Mouse (Mus musculus): ENCODE data around the gene Coro6. TPM values are rescaled to one million over a fixed set of nuclear protein-coding genes. Genes with fewer than 3 reads are reported as not detected.
A peak's percentile ranks its signal among the peaks of the same experiment; 100 is the strongest.

The Coro6 gene
- polyA plus RNA-seq, 1 experiment, result 50.6 TPM

DNA sequence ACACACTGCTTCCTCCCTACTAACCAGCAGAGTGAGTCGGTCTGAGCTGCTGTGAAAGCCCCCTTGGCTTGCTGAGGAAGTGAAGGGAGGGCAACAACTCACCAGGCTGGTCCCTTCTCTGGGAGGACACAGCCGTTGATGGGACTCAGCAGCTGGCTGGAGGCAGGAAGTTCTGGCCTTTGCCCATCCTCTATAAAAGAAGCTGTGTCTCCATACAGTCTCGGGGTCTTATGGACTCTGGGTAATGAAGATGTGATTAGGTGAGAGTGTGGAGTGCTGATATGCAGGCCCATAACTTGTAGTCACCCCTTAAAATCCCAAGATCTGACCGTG is 32.1 kb downstream of the Coro6 start:
- Histone ChIP-seq H3K4me2 (ENCODE audit: low read depth) (peak overlapping the region; percentile 97), H3K4me3 (peak overlapping the region; percentile 57), H3K36me3 (ENCODE audit: control insufficient read depth, insufficient read depth) (no peaks in the 10 kb centered on the region), H3ac (ENCODE audit: control insufficient read depth, insufficient read length) (peak overlapping the region; percentile 82), H3K79me2 (ENCODE audit: control insufficient read depth, insufficient read depth) (peaks cover 55% of the 10 kb centered on the region), H3K27me3 (ENCODE audit: control insufficient read depth, insufficient read depth, insufficient read length) (no peaks in the 10 kb centered on the region)
- peak in 2 of 3 experiments; percentile 60 to 69 for TF ChIP-seq MYOD1 (IDR thresholded peaks at IDR 0.05; ENCODE audit: control insufficient read depth in 1 of 3, insufficient read length in 2 of 3, low read depth in 2 of 3)
- TF ChIP-seq REST (IDR thresholded peaks at IDR 0.05; ENCODE audit: insufficient read depth, insufficient read length), result no peak

DNA sequence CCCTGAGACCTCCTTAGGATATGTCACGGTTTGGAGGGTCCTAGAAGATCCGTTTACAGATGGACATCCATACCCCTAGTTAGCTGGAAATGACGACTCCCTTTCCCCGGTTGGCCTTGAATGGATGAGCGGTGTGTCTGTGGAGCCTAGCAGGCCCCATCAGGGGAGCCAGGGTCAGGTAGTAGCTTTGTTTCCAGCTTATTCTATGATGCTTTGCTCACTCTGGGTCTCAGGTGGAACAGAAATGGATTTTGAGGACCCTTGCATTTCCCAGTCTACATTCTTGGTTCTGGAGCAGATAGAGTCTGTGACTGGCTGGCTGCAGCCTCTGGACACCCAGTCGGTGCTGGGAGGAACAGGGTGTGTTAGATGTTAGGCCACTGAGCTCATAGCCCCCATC is 32.6 kb downstream of the Coro6 start:
- peak overlapping the region; percentile 97 for H3K4me2 ChIP-seq (ENCODE audit: low read depth)
- peak overlapping the region; percentile 57 for H3K4me3 ChIP-seq
- H3ac ChIP-seq (ENCODE audit: control insufficient read depth, insufficient read length), result no peak overlapping the region
- peaks cover 55% of the 10 kb centered on the region for H3K79me2 ChIP-seq (ENCODE audit: control insufficient read depth, insufficient read depth)
- no peaks in the 10 kb centered on the region for H3K27me3 ChIP-seq (ENCODE audit: control insufficient read depth, insufficient read depth, insufficient read length)
- H3K36me3 ChIP-seq (ENCODE audit: control insufficient read depth, insufficient read depth), result no peaks in the 10 kb centered on the region
- TF ChIP-seq TCF12 (IDR thresholded peaks at IDR 0.05; ENCODE audit: insufficient read depth, poor library complexity, severe bottlenecking), result no peak
- TF ChIP-seq TCF3 (IDR thresholded peaks at IDR 0.05; ENCODE audit: insufficient read length, low read depth), result no peak

- Histone ChIP-seq H3K27me3 (ENCODE audit: control insufficient read depth, insufficient read depth, insufficient read length) (no peaks in the 10 kb centered on the region), H3K79me2 (ENCODE audit: control insufficient read depth, insufficient read depth) (peaks cover 55% of the 10 kb centered on the region), H3K4me3 (no peak overlapping the region), H3ac (ENCODE audit: control insufficient read depth, insufficient read length) (no peak overlapping the region), H3K4me2 (ENCODE audit: low read depth) (no peak overlapping the region), H3K36me3 (ENCODE audit: control insufficient read depth, insufficient read depth) (no peaks in the 10 kb centered on the region)
- TF ChIP-seq REST (IDR thresholded peaks at IDR 0.05; ENCODE audit: insufficient read depth, insufficient read length) (no peak), CEBPB (IDR thresholded peaks at IDR 0.05; ENCODE audit: insufficient read depth, poor library complexity, severe bottlenecking) (no peak), POLR2A (IDR thresholded peaks at IDR 0.05; ENCODE audit: insufficient read length, low read depth) (no peak), TCF12 (IDR thresholded peaks at IDR 0.05; ENCODE audit: insufficient read depth, poor library complexity, severe bottlenecking) (no peak), MYOD1 (IDR thresholded peaks at IDR 0.05; ENCODE audit: control insufficient read depth in 1 of 3, insufficient read length in 2 of 3, low read depth in 2 of 3) (no peak), E2F4 (IDR thresholded peaks at IDR 0.05; ENCODE audit: insufficient read depth) (no peak), POLR2AphosphoS2 (IDR thresholded peaks at IDR 0.05; ENCODE audit: insufficient read length, low read depth) (no peak), SRF (IDR thresholded peaks at IDR 0.05; ENCODE audit: control insufficient read depth, insufficient read length, low read depth) (no peak), TCF3 (IDR thresholded peaks at IDR 0.05; ENCODE audit: insufficient read length, low read depth) (no peak), USF1 (IDR thresholded peaks at IDR 0.05; ENCODE audit: low read depth) (no peak), MYOG (IDR thresholded peaks at IDR 0.05; ENCODE audit: control insufficient read depth in 1 of 3, insufficient read depth in 1 of 3, insufficient read length in 2 of 3, low read depth in 2 of 3) (no peak), MAX (IDR thresholded peaks at IDR 0.05; ENCODE audit: low read depth) (no peak)
Observed at GRCm38 (mm10) chr11:77495507-77495906, 33.3 kb downstream of the Coro6 start.

DNA sequence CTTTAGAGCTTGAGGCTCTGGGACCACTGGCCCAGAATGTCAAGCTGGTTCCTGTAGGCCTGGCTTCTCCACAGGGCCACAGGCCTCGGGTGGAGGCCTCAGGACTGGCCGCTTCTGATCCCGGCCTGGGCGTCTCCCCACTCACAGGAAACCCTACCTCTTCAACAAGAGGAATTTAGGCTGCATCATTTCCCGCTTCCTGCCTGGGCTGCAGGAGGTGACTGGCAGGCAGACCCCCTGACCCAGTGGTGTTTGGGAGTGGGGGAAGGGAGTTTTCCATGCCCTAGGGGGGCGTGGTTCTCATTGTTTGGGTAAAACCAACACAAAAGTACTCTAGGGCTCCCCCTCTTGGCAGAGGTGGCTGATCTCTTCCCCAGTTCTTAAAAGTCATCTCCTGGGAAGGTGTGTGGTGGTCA is 35.1 kb downstream of the Coro6 start:
- Histone ChIP-seq H3K27me3 (ENCODE audit: control insufficient read depth, insufficient read depth, insufficient read length) (no peaks in the 10 kb centered on the region), H3K4me3 (no peak overlapping the region), H3K4me2 (ENCODE audit: low read depth) (no peak overlapping the region), H3ac (ENCODE audit: control insufficient read depth, insufficient read length) (no peak overlapping the region), H3K36me3 (ENCODE audit: control insufficient read depth, insufficient read depth) (peaks cover 5% of the 10 kb centered on the region), H3K79me2 (ENCODE audit: control insufficient read depth, insufficient read depth) (peaks cover 55% of the 10 kb centered on the region)
- no peak for TF ChIP-seq MAX (IDR thresholded peaks at IDR 0.05; ENCODE audit: low read depth)
- TF ChIP-seq TCF3 (IDR thresholded peaks at IDR 0.05; ENCODE audit: insufficient read length, low read depth), result no peak
- TF ChIP-seq POLR2AphosphoS2 (IDR thresholded peaks at IDR 0.05; ENCODE audit: insufficient read length, low read depth), result no peak
- no peak for TF ChIP-seq REST (IDR thresholded peaks at IDR 0.05; ENCODE audit: insufficient read depth, insufficient read length)
- no peak for TF ChIP-seq USF1 (IDR thresholded peaks at IDR 0.05; ENCODE audit: low read depth)
- TF ChIP-seq SRF (IDR thresholded peaks at IDR 0.05; ENCODE audit: control insufficient read depth, insufficient read length, low read depth), result no peak
- TF ChIP-seq MYOG (IDR thresholded peaks at IDR 0.05; ENCODE audit: control insufficient read depth in 1 of 3, insufficient read depth in 1 of 3, insufficient read length in 2 of 3, low read depth in 2 of 3), result no peak
- no peak for TF ChIP-seq CEBPB (IDR thresholded peaks at IDR 0.05; ENCODE audit: insufficient read depth, poor library complexity, severe bottlenecking)
- no peak for TF ChIP-seq POLR2A (IDR thresholded peaks at IDR 0.05; ENCODE audit: insufficient read length, low read depth)
- TF ChIP-seq MYOD1 (IDR thresholded peaks at IDR 0.05; ENCODE audit: control insufficient read depth in 1 of 3, insufficient read length in 2 of 3, low read depth in 2 of 3), result no peak
- TF ChIP-seq E2F4 (IDR thresholded peaks at IDR 0.05; ENCODE audit: insufficient read depth), result no peak
- no peak for TF ChIP-seq TCF12 (IDR thresholded peaks at IDR 0.05; ENCODE audit: insufficient read depth, poor library complexity, severe bottlenecking)

DNA sequence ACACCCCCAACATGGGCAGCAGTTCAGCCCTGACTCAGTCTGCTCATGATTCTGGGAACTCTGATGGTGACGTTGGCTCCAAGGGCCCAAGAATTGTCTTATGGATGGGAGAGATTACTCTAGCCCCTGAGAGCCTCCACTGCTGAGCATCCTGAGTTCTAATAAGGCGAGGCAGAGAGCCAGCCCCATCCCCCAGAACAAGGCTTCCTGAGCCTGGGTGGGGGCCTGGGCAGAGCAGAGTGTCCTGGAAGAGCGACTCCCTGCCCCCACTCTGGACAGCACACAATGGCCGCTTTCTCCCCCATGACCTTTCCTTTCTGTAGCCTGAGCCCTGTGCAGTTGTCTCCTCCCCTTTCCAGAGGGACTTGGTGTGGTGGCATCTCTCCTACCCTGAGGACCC is 35.6 kb downstream of the Coro6 start:
- H3K36me3 ChIP-seq (ENCODE audit: control insufficient read depth, insufficient read depth), result peaks cover 7% of the 10 kb centered on the region
- H3K4me3 ChIP-seq, result no peak overlapping the region
- H3K4me2 ChIP-seq (ENCODE audit: low read depth), result no peak overlapping the region

More for the DNA sequence above, 35.6 kb downstream of the Coro6 start:
- Histone ChIP-seq H3K79me2 (ENCODE audit: control insufficient read depth, insufficient read depth) (peaks cover 55% of the 10 kb centered on the region), H3K27me3 (ENCODE audit: control insufficient read depth, insufficient read depth, insufficient read length) (no peaks in the 10 kb centered on the region), H3ac (ENCODE audit: control insufficient read depth, insufficient read length) (no peak overlapping the region)
- no peak for TF ChIP-seq MAX (IDR thresholded peaks at IDR 0.05; ENCODE audit: low read depth)
- no peak for TF ChIP-seq E2F4 (IDR thresholded peaks at IDR 0.05; ENCODE audit: insufficient read depth)
- TF ChIP-seq POLR2A (IDR thresholded peaks at IDR 0.05; ENCODE audit: insufficient read length, low read depth), result no peak
- no peak for TF ChIP-seq TCF12 (IDR thresholded peaks at IDR 0.05; ENCODE audit: insufficient read depth, poor library complexity, severe bottlenecking)
